In the genomic region with DNA sequence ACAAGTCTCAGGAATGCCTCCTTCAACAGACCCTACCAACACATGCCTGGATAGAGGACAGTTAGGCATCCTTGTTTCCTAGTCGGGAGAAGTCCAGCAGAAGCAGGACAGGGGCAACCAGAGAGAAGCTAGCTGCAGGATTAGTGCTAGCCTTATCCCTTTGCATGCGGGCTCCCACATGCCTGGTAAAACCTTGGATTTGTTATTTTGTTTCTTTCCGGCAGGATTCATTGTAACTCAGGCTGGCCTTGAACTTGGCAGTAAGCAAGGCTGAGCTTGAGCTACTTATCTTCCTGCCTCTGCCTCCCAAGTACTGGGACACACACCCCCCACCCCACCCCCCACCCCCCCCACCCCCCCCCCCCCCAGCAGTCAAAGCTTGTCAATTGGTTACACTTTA, we compare ENCODE assay signal across 23 mouse cellular contexts. TPM values are rescaled to one million over a fixed set of nuclear protein-coding genes. Genes with fewer than 3 reads are reported as not detected.
"Had no signal": no experiment of that assay in that cellular context is flagged by ENCODE, and none has a peak within 500 bp of the region (broad histone marks: within the 10 kb centered on the region; RNA-seq: fewer than 3 reads in every experiment).

No protein-coding gene starts in this region.

- H3K4me2 ChIP-seq: liver, embryonic 13.5 days; liver, embryonic 15.5 days; lung, embryonic 15.5 days had no signal

- H3K9me3 ChIP-seq: liver, embryonic 13.5 days; liver, embryonic 15.5 days; lung, embryonic 15.5 days; neural tube, embryonic 12.5 days; stomach, embryonic 15.5 days had no signal

- H3K4me3 ChIP-seq: liver, embryonic 13.5 days; liver, embryonic 15.5 days; megakaryocyte, embryonic 14.5 days; stomach, embryonic 15.5 days had no signal

- H3K27ac ChIP-seq: liver, embryonic 13.5 days; liver, embryonic 15.5 days; lung, embryonic 15.5 days; macrophage; neural tube, embryonic 12.5 days; stomach, embryonic 15.5 days; stomach, postnatal 0 days had no signal

- H3K9ac ChIP-seq: liver, embryonic 13.5 days; liver, embryonic 15.5 days; liver, postnatal 0 days; lung, embryonic 15.5 days; stomach, embryonic 15.5 days had no signal

- H3K36me3 ChIP-seq: liver, embryonic 13.5 days; liver, embryonic 15.5 days; lung, embryonic 15.5 days; neural tube, embryonic 12.5 days; stomach, embryonic 15.5 days had no signal

- DNase-seq: liver, embryonic 13.5 days; liver, postnatal 0 days; lung, adult 2 months; lung, postnatal 14 days; lung, postnatal 36 days; midbrain, embryonic 14.5 days; right cerebral cortex, postnatal 14 days; thymus, adult 18-20 months; thymus, postnatal 14 days; thymus, postnatal 36 days had no signal

- ATAC-seq: liver, postnatal 0 days; lung, postnatal 0 days had no signal

RNA-seq across cellular contexts. Expression of a gene that starts 15.8 kb away (rescaled TPM):
- total RNA-seq: megakaryocyte progenitor cell, adult 5-6 weeks; monocyte, adult 5-6 weeks had no signal
- polyA plus RNA-seq: macrophage; stomach, postnatal 0 days had no signal

RNA-seq across cellular contexts. Expression of a gene that starts 55.7 kb away (rescaled TPM):
- total RNA-seq: megakaryocyte progenitor cell, adult 5-6 weeks; monocyte, adult 5-6 weeks; neutrophil, adult 5-6 weeks had no signal
- polyA plus RNA-seq: liver, embryonic 13.5 days; liver, embryonic 15.5 days; liver, postnatal 0 days; lung, embryonic 15.5 days; lung, postnatal 0 days; macrophage; midbrain, embryonic 14.5 days; neural tube, embryonic 12.5 days; spleen, adult 2 months; thymus, postnatal 0 days had no signal
